Mouse (Mus musculus) ES-E14 (cell line): Measurements from ENCODE around the gene Fbxo11.

Experiments used
- CHD2 ChIP-seq: IDR thresholded peaks from 2 replicates; pipeline ENCODE4 v1.6.1; 2014; ENCODE audit warnings: mild to moderate bottlenecking, low read depth, low read length, inconsistent platforms
- ZNF384 ChIP-seq: IDR thresholded peaks from 2 replicates; pipeline ENCODE4 v1.6.1; 2012; ENCODE audit warnings: low read depth, low read length, inconsistent platforms

GRCm38 (mm10) chr17:88085976-88086375 lies 20.9 kb upstream of the Fbxo11 start:
- TF ChIP-seq ZNF384, result no peak
- TF ChIP-seq CHD2, result no peak
